Mouse (Mus musculus) forebrain, postnatal 0 days (tissue): ENCODE measurements at regions not wholly inside any gene's neighbourhood (a gene's known extent, or its start where the extent isn't known, plus 50 kb on each side); places are given as distances from the start of the nearest gene placed in this dataset.
A peak's percentile ranks its signal among the peaks of the same experiment; 100 is the strongest.

Experiments
- ATAC-seq: fragments of 200-750 bp; cut with Nextera tagmentation; 2 replicates; pipeline ENCODE4 v1.8.0; 2017; ENCODE audit warnings: mild to moderate bottlenecking, moderate library complexity
- DNase-seq: peaks from one replicate; pipeline ENCODE4 v3.0.0-alpha.2; 2015
- H3K27ac ChIP-seq: fragments of 300-500 bp; sonication (generic); 2 replicates; pipeline ENCODE4 v1.5.1; 2014; ENCODE audit warnings: low read depth, mild to moderate bottlenecking, antibody characterized with exemption, low read length, moderate library complexity, mixed read lengths
- H3K27me3 ChIP-seq: fragments of 300-500 bp; sonication (generic); 2 replicates; pipeline ENCODE4 v1.6.1; 2014; ENCODE audit warnings: mild to moderate bottlenecking, low read length, mixed read lengths; ENCODE audit not compliant: insufficient read depth
- H3K36me3 ChIP-seq: fragments of 300-500 bp; sonication (generic); 2 replicates; pipeline ENCODE4 v1.6.1; 2014; ENCODE audit warnings: mild to moderate bottlenecking, moderate library complexity; ENCODE audit not compliant: insufficient read depth
- H3K4me1 ChIP-seq: fragments of 300-500 bp; sonication (generic); 2 replicates; pipeline ENCODE4 v1.6.1; 2014; ENCODE audit warnings: antibody characterized with exemption; ENCODE audit not compliant: insufficient read depth
- H3K4me2 ChIP-seq: fragments of 300-500 bp; sonication (generic); 2 replicates; pipeline ENCODE4 v1.6.1; 2014; ENCODE audit warnings: low read depth, mild to moderate bottlenecking, moderate library complexity
- H3K4me3 ChIP-seq: fragments of 300-500 bp; sonication (generic); 2 replicates; pipeline ENCODE4 v1.5.1; 2014; ENCODE audit warnings: low read depth, low read length, mixed read lengths
- H3K9ac ChIP-seq: fragments of 300-500 bp; sonication (generic); 2 replicates; pipeline ENCODE4 v1.6.1; 2014; ENCODE audit warnings: mild to moderate bottlenecking
- H3K9me3 ChIP-seq: fragments of 300-500 bp; sonication (generic); 2 replicates; pipeline ENCODE4 v1.6.1; 2016; ENCODE audit warnings: low read length
- CTCF ChIP-seq: sonication (generic); IDR thresholded peaks from 2 replicates; pipeline ENCODE4 v1.5.1; 2016; ENCODE audit warnings: antibody characterized with exemption, control low read depth, low read depth
- WGBS: fragments of 180-500 bp; shearing (Covaris S2); extraction: QIAGEN DNeasy Blood & Tissue Kit; methylation state at CpG from one replicate; pipeline ENCODE4 v1.1.7; 2014; 5-methylcytosine and 5-hydroxymethylcytosine counted together

DNA sequence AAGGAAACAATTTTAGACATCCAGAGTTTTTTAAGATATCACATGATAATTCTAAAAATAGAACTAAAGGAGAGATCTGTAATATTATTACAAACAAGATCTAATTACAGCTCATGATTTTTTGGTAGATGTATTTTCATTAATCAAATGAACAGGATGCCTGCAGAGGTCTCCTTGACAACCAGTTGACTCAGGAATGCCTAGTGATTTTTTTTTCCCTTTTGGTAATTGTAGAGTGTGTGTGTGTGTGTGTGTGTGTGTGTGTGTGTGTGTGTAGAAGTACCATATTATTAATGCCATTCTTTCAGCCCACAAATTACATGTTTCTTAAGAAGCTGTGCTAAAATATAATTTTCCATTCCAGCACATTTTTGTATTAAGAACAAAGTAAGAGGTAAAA is 365.1 kb downstream of the Plod2 start:
- DNase-seq (peak; percentile 30), ATAC-seq (peak; percentile 68; the same call in 1 of the 2 replicates)
- no peak overlapping the region for H3K4me3 ChIP-seq
- H3K36me3 ChIP-seq: no peaks in the 10 kb centered on the region
- no peak overlapping the region for H3K27ac ChIP-seq
- no peak for TF ChIP-seq CTCF
- H3K9ac ChIP-seq: no peak overlapping the region
- H3K4me2 ChIP-seq: no peak overlapping the region
- H3K27me3 ChIP-seq: no peaks in the 10 kb centered on the region
- no peaks in the 10 kb centered on the region for H3K9me3 ChIP-seq
- H3K4me1 ChIP-seq: no peaks in the 10 kb centered on the region

- ATAC-seq: no peak
- TF ChIP-seq CTCF: no peak
- no peaks in the 10 kb centered on the region for H3K9me3 ChIP-seq
Observed at GRCm38 (mm10) chr9:92919396-92919795, 377.4 kb downstream of the Plod2 start.

GRCm38 (mm10) chr9:92930231-92930966 is 388.4 kb downstream of the Plod2 start:
- Histone ChIP-seq H3K9ac (no peak overlapping the region), H3K27ac (peak overlapping the region; percentile 69), H3K27me3 (no peaks in the 10 kb centered on the region), H3K4me3 (no peak overlapping the region), H3K36me3 (no peaks in the 10 kb centered on the region), H3K4me1 (0 out of 2 replicates have a peak, but pooled peaks cover 4% of the 10 kb centered on the region), H3K9me3 (0 out of 2 replicates have a peak, but pooled peaks cover 3% of the 10 kb centered on the region), H3K4me2 (peak overlapping the region; percentile 31)
- TF ChIP-seq CTCF: no peak
- DNase-seq (peak; percentile 72), ATAC-seq (peak; percentile 95)
- WGBS: 5% methylated on average over 6 of the region's 6 CpGs

More at GRCm38 (mm10) chr9:92919396-92919795, 377.4 kb downstream of the Plod2 start:
- no peak for DNase-seq
- Histone ChIP-seq H3K4me3 (no peak overlapping the region), H3K4me1 (no peaks in the 10 kb centered on the region), H3K9ac (no peak overlapping the region), H3K27ac (no peak overlapping the region), H3K4me2 (no peak overlapping the region), H3K27me3 (no peaks in the 10 kb centered on the region), H3K36me3 (no peaks in the 10 kb centered on the region)
- WGBS: 86% methylated on average over 1 of the region's 1 CpGs

- no peak overlapping the region for H3K27ac ChIP-seq
- no peak for TF ChIP-seq CTCF
- H3K9me3 ChIP-seq: peaks cover 14% of the 10 kb centered on the region
- no peaks in the 10 kb centered on the region for H3K4me1 ChIP-seq
- 53% methylated on average over 1 of the region's 1 CpGs for WGBS
- no peak; the same call in none of the 2 replicates for ATAC-seq
- no peak overlapping the region for H3K4me3 ChIP-seq
- DNase-seq: peak; percentile 49
- no peaks in the 10 kb centered on the region for H3K27me3 ChIP-seq
- H3K36me3 ChIP-seq: no peaks in the 10 kb centered on the region
- H3K9ac ChIP-seq: no peak overlapping the region
- H3K4me2 ChIP-seq: no peak overlapping the region
Observed at GRCm38 (mm10) chr9:92937802-92938201, 395.8 kb downstream of the Plod2 start.

DNA sequence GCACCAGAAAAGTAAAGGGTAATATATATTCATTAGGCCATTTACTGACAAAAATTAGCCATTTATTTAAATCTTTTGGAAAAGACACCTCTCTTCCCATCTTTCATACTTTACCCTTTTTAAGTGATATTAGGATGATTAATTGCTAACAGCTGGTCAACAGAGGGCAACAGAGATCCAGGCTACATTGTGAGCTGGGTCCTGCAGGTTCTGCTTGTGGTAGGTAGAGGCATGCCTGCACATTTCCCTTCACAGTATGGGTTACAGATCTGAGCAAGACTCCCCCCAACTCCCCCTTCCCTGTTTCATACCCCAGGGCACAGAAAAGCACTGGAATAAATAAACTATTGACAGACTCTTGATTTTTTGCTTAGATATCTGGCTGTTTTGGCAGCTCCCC is 408.1 kb downstream of the Plod2 start:
- peak; percentile 54 for TF ChIP-seq CTCF
- ATAC-seq (no peak), DNase-seq (no peak)
- Histone ChIP-seq H3K36me3 (no peaks in the 10 kb centered on the region), H3K4me3 (no peak overlapping the region), H3K27ac (no peak overlapping the region), H3K9me3 (no peaks in the 10 kb centered on the region), H3K27me3 (no peaks in the 10 kb centered on the region), H3K9ac (no peak overlapping the region), H3K4me1 (no peaks in the 10 kb centered on the region), H3K4me2 (no peak overlapping the region)

- no peak overlapping the region for H3K4me2 ChIP-seq
- H3K27me3 ChIP-seq: no peaks in the 10 kb centered on the region
- no peak overlapping the region for H3K9ac ChIP-seq
- H3K4me1 ChIP-seq: no peaks in the 10 kb centered on the region
- no peak for DNase-seq
- 89% methylated on average over 1 of the region's 1 CpGs for WGBS
- H3K4me3 ChIP-seq: no peak overlapping the region
- TF ChIP-seq CTCF: no peak
- no peak for ATAC-seq
- no peak overlapping the region for H3K27ac ChIP-seq
- no peaks in the 10 kb centered on the region for H3K9me3 ChIP-seq
- no peaks in the 10 kb centered on the region for H3K36me3 ChIP-seq
Observed at GRCm38 (mm10) chr9:92963275-92963674, 421.3 kb downstream of the Plod2 start.

- Histone ChIP-seq H3K9me3 (no peaks in the 10 kb centered on the region), H3K36me3 (no peaks in the 10 kb centered on the region), H3K4me2 (no peak overlapping the region), H3K4me1 (no peaks in the 10 kb centered on the region), H3K9ac (no peak overlapping the region), H3K27me3 (no peaks in the 10 kb centered on the region), H3K4me3 (no peak overlapping the region), H3K27ac (no peak overlapping the region)
- WGBS: 15% methylated on average over 6 of the region's 6 CpGs
- no peak for TF ChIP-seq CTCF
- no peak for ATAC-seq
- DNase-seq: no peak
Observed at GRCm38 (mm10) chr9:92991759-92992158, 449.7 kb downstream of the Plod2 start.
